Comparison of ENCODE assay signal across 8 mouse cellular contexts in genomic region chr6:116673471-116674282, GRCm38 (mm10). TPM values are rescaled to one million over a fixed set of nuclear protein-coding genes. Genes with fewer than 3 reads are reported as not detected.
DNase-seq lines count a peak whose midpoint lies in the region; ATAC-seq and TF ChIP-seq lines count a peak whose summit lies in the region.

Gene Rassf4 (minus strand): TSS chr6:116673952.

- intact Hi-C loops in heart, adult 2 months (cut with DNase I) = loop anchor here (2.0 kb wide), 1 partner anchor 19 kb away; no protein-coding TSS in a partner anchor

- H3K36me3 ChIP-seq in embryonic facial prominence, embryonic 13.5 days = no peaks in the 10 kb centered on the region
- no peaks in the 10 kb centered on the region for H3K36me3 ChIP-seq in heart, adult 2 months (ENCODE audit: control insufficient read depth, insufficient read depth, low read length)
- H3K36me3 ChIP-seq in kidney, adult 2 months (ENCODE audit: control insufficient read depth, insufficient read depth, low read length) = no peaks in the 10 kb centered on the region
- H3K36me3 ChIP-seq in limb, embryonic 11.5 days (ENCODE audit: control insufficient read depth, insufficient read depth, low read length) = no peaks in the 10 kb centered on the region
- H3K36me3 ChIP-seq in midbrain, embryonic 12.5 days = no peaks in the 10 kb centered on the region

- peak within 1 kb of the TSS; percentile 97 for H3K4me2 ChIP-seq in embryonic facial prominence, embryonic 13.5 days
- peak within 1 kb of the TSS; percentile 92 for H3K4me2 ChIP-seq in limb, embryonic 11.5 days (ENCODE audit: low read depth, severe bottlenecking)
- peak within 1 kb of the TSS; percentile 90 for H3K4me2 ChIP-seq in midbrain, embryonic 12.5 days (replicated peaks)

- peak within 1 kb of the TSS; percentile 69 for H3K9ac ChIP-seq in embryonic facial prominence, embryonic 13.5 days
- H3K9ac ChIP-seq in heart, adult 2 months (ENCODE audit: low read depth, low read length) = peak within 1 kb of the TSS; percentile 33
- H3K9ac ChIP-seq in limb, embryonic 11.5 days (ENCODE audit: low read length) = peak within 1 kb of the TSS; percentile 57
- peak within 1 kb of the TSS; percentile 64 for H3K9ac ChIP-seq in midbrain, embryonic 12.5 days (replicated peaks)

- H3K4me1 ChIP-seq in embryonic facial prominence, embryonic 13.5 days = peaks cover 29% of the 10 kb centered on the region
- H3K4me1 ChIP-seq in heart, adult 2 months (ENCODE audit: control insufficient read depth, insufficient read depth, low read length) = no peaks in the 10 kb centered on the region
- no peaks in the 10 kb centered on the region for H3K4me1 ChIP-seq in kidney, adult 2 months (ENCODE audit: control insufficient read depth, insufficient read depth, low read length)
- peaks cover 12% of the 10 kb centered on the region for H3K4me1 ChIP-seq in limb, embryonic 11.5 days (ENCODE audit: control insufficient read depth, insufficient read depth, low read length)
- H3K4me1 ChIP-seq in midbrain, embryonic 12.5 days = peaks cover 43% of the 10 kb centered on the region

- H3K27me3 ChIP-seq in embryonic facial prominence, embryonic 13.5 days = peaks cover 31% of the 10 kb centered on the region
- no peaks in the 10 kb centered on the region for H3K27me3 ChIP-seq in heart, adult 2 months (ENCODE audit: control insufficient read depth, insufficient read depth, low read length)
- no peaks in the 10 kb centered on the region for H3K27me3 ChIP-seq in kidney, adult 2 months (replicated peaks; ENCODE audit: control insufficient read depth, insufficient read depth, low read length)
- H3K27me3 ChIP-seq in limb, embryonic 11.5 days (ENCODE audit: control insufficient read depth, insufficient read depth, low read length) = peaks cover 2% of the 10 kb centered on the region; the same call in 1 of the 2 replicates
- peaks cover 21% of the 10 kb centered on the region for H3K27me3 ChIP-seq in midbrain, embryonic 12.5 days

- TF ChIP-seq POLR2A in heart, adult 2 months (IDR thresholded peaks at IDR 0.05; ENCODE audit: insufficient read depth, low read depth, low read length) = peak; percentile 73
- no peak for TF ChIP-seq POLR2A in kidney, adult 2 months (IDR thresholded peaks at IDR 0.05; ENCODE audit: low read depth, low read length)

- under 1% methylated on average over 44 of the region's 44 CpGs for WGBS in embryonic facial prominence, embryonic 13.5 days
- WGBS in heart, adult 2 months = 3% methylated on average over 44 of the region's 44 CpGs
- WGBS in kidney, adult 2 months = 1% methylated on average over 44 of the region's 44 CpGs
- WGBS in limb, embryonic 11.5 days = under 1% methylated on average over 44 of the region's 44 CpGs
- WGBS in midbrain, embryonic 12.5 days = under 1% methylated on average over 44 of the region's 44 CpGs

- H3K4me3 ChIP-seq in embryonic facial prominence, embryonic 13.5 days = peak within 1 kb of the TSS; percentile 55
- H3K4me3 ChIP-seq in heart, adult 2 months = peak within 1 kb of the TSS; percentile 51
- peak within 1 kb of the TSS; percentile 36 for H3K4me3 ChIP-seq in kidney, adult 2 months (ENCODE audit: insufficient read depth, low read depth, low read length)
- H3K4me3 ChIP-seq in limb, embryonic 11.5 days (ENCODE audit: low read depth, low read length) = peak within 1 kb of the TSS; percentile 42
- peak within 1 kb of the TSS; percentile 58 for H3K4me3 ChIP-seq in midbrain, embryonic 12.5 days

- no peak within 1 kb of the TSS for H3K27ac ChIP-seq in embryonic facial prominence, embryonic 13.5 days
- H3K27ac ChIP-seq in heart, adult 2 months = peak within 1 kb of the TSS; percentile 74
- H3K27ac ChIP-seq in kidney, adult 2 months (ENCODE audit: insufficient read depth, low read depth, low read length) = no peak within 1 kb of the TSS
- H3K27ac ChIP-seq in limb, embryonic 11.5 days (replicated peaks; ENCODE audit: low read depth, low read length) = 0 out of 2 replicates have a peak within 1 kb of the TSS, but pooled peaks have one; percentile 36
- H3K27ac ChIP-seq in midbrain, embryonic 12.5 days (replicated peaks) = peak within 1 kb of the TSS; percentile 58

- no peaks in the 10 kb centered on the region for H3K9me3 ChIP-seq in embryonic facial prominence, embryonic 13.5 days
- H3K9me3 ChIP-seq in limb, embryonic 11.5 days (ENCODE audit: control insufficient read depth, low read length) = no peaks in the 10 kb centered on the region
- no peaks in the 10 kb centered on the region for H3K9me3 ChIP-seq in midbrain, embryonic 12.5 days

- peak; percentile 82 to 84 for DNase-seq in adrenal gland, postnatal 36 days
- DNase-seq in heart, adult 2 months = peak; percentile 89
- DNase-seq in kidney, adult 2 months = peak; percentile 77
- DNase-seq in limb, embryonic 11.5 days (ENCODE audit: low spot score) = peak; percentile 90
- DNase-seq in skeletal muscle tissue, adult 2 months (ENCODE audit: low read depth, low spot score) = peak; percentile 69
- no peak for DNase-seq in adipocyte (ENCODE audit: low spot score)

- no peak for TF ChIP-seq EP300 in heart, adult 2 months (IDR thresholded peaks at IDR 0.05; ENCODE audit: insufficient read depth, low read depth, low read length)

- no peaks in the 10 kb centered on the region for H3K79me2 ChIP-seq in heart, adult 2 months (replicated peaks; ENCODE audit: control insufficient read depth, insufficient read depth, low read length)

- peak; percentile 85 for ATAC-seq in embryonic facial prominence, embryonic 13.5 days (ENCODE audit: insufficient number of reproducible peaks, insufficient read depth, low FRiP score, low TSS enrichment, low read depth)
- peak; percentile 85 for ATAC-seq in limb, embryonic 11.5 days (ENCODE audit: insufficient number of reproducible peaks, low FRiP score, low TSS enrichment, low read depth)
- ATAC-seq in midbrain, embryonic 12.5 days (ENCODE audit: low FRiP score, low read depth) = peak; percentile 89

- no peak for TF ChIP-seq CTCF in heart, adult 2 months (IDR thresholded peaks at IDR 0.05)
- TF ChIP-seq CTCF in kidney, adult 2 months (conservative IDR thresholded peaks at IDR 0.05; ENCODE audit: insufficient read depth, insufficient read length, low read depth, low read length) = no peak

RNA-seq across cellular contexts. Expression of gene Rassf4, which starts in this region (rescaled TPM):
- 1 to 10 TPM; 2.8 to 4.7 TPM for total RNA-seq in adrenal gland, postnatal 36 days (2021)
- 14.4 and 14.5 TPM in 2 replicates for polyA plus RNA-seq in embryonic facial prominence, embryonic 13.5 days (2015; fragmentation: Nextera tagmentation; extraction: Ambion mirVana)
- total RNA-seq in heart, adult 2 months (2021) = 1 to 10 TPM; 5.8 TPM
- polyA plus RNA-seq in heart, adult 2 months (2012; rRNA removed) = 6.4 and 8.9 TPM in 2 replicates
- 3.3 and 4.1 TPM in 2 replicates for polyA plus RNA-seq in kidney, adult 2 months (2012; rRNA removed)
- 5.1 and 8.1 TPM in 2 replicates for polyA plus RNA-seq in limb, embryonic 11.5 days (2014; fragmentation: Nextera tagmentation; extraction: Ambion mirVana)
- 31.2 and 35.2 TPM in 2 replicates for polyA plus RNA-seq in midbrain, embryonic 12.5 days (2016; fragmentation: Nextera tagmentation; extraction: Ambion mirVana)

Comparison
In these comparisons a context has a peak if more than half of its experiments do, and no peak if none do; other contexts are left out.
1. H3K27ac ChIP-seq: peak in heart, adult 2 months (single experiment), limb, embryonic 11.5 days (single experiment) and midbrain, embryonic 12.5 days (single experiment); none in embryonic facial prominence, embryonic 13.5 days (single experiment) and kidney, adult 2 months (single experiment).
2. Peak in every context shown above with its lines, with median percentiles within 50 percentile points of each other: ATAC-seq, H3K4me2 ChIP-seq, H3K4me3 ChIP-seq and H3K9ac ChIP-seq.